Mouse (Mus musculus): Measurements from ENCODE around the gene 0610037L13Rik. TPM values are rescaled to one million over a fixed set of nuclear protein-coding genes. Genes with fewer than 3 reads are reported as not detected.

0610037L13Rik gene
- total and polyA plus RNA-seq, 3 experiments: 40.7 to 54.3 (median 43.8) TPM

DNA sequence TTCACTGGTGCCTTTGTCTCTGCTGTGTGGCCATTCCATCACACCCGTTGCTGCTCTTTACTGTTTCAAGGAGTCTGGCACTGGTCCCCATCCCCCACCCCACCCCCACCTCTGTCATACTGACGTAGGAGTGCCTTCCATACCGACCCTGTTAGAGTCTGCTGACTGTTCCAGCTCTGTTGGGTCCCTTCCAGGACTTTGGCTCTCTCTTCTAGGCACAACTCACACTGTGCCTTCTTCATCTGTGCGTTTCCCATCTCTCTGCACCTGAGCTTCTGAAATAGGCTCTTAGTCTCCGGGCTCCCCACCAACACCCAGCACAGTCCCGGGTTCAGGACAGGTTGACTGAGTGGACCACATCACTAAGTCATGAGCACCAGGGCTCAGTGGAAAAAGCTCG is 42.8 kb upstream of the 0610037L13Rik start:
- H3K4me3 ChIP-seq (replicated peaks in 1 of 3; ENCODE audit: low read depth in 2 of 3, low read length in 2 of 3, poor library complexity in 1 of 3): no peak overlapping the region
- peaks cover 0 to 5% of the 10 kb centered on the region in 2 experiments; a peak in 2 of 4 replicates for H3K4me1 ChIP-seq (ENCODE audit: control insufficient read depth in 1 of 2, insufficient read depth in 2 of 2)
- no peak for DNase-seq (ENCODE audit: extremely low read depth)
- in situ Hi-C loops (cut with MboI; ENCODE audit: low pct_ligation_motif_present, low pct_unique_long_range_greater_than_20kb, low sequenced_read_pairs) (loop anchor here (25.0 kb wide), 1 partner anchor 434 kb away; no protein-coding TSS in a partner anchor), dilution Hi-C loops (cut with MboI; ENCODE audit: extremely low pct_ligation_motif_present, extremely low pct_unique_long_range_greater_than_20kb, low sequenced_read_pairs) (no loop called here)
- H3K36me3 ChIP-seq (replicated peaks in 1 of 2; ENCODE audit: control insufficient read depth in 1 of 2, insufficient read depth in 1 of 2, low read length in 1 of 2): peaks cover 14 to 94% of the 10 kb centered on the region in 2 experiments
- H3K79me2 ChIP-seq (replicated peaks; ENCODE audit: control insufficient read depth, extremely low read depth, insufficient read depth, poor library complexity, severe bottlenecking): no peaks in the 10 kb centered on the region
- no peaks in the 10 kb centered on the region for H3K9me3 ChIP-seq (replicated peaks; ENCODE audit: low read length)
- H3K9ac ChIP-seq (ENCODE audit: insufficient read depth, low read depth): no peak overlapping the region
- H3K27me3 ChIP-seq (replicated peaks): no peaks in the 10 kb centered on the region
- no peak overlapping the region for H3K4me2 ChIP-seq (ENCODE audit: insufficient read depth, low read depth, poor library complexity, severe bottlenecking)
- TF ChIP-seq MAFK (IDR thresholded peaks at IDR 0.05; ENCODE audit: insufficient replicate concordance, low read length) (no peak), ELF1 (IDR thresholded peaks at IDR 0.05; ENCODE audit: low read depth, low read length) (no peak), SIN3A (IDR thresholded peaks at IDR 0.05; ENCODE audit: low read length) (no peak), SMC3 (IDR thresholded peaks at IDR 0.05; ENCODE audit: low read depth, low read length) (no peak), JUND (conservative IDR thresholded peaks at IDR 0.05; ENCODE audit: low read depth, low read length) (no peak), ZKSCAN1 (IDR thresholded peaks at IDR 0.05; ENCODE audit: borderline replicate concordance, low read depth, low read length) (no peak), POLR2AphosphoS2 (IDR thresholded peaks at IDR 0.05; ENCODE audit: low read depth, low read length) (no peak), KAT2A (IDR thresholded peaks at IDR 0.05; ENCODE audit: insufficient replicate concordance, low read length) (no peak), ZMIZ1 (IDR thresholded peaks at IDR 0.05; ENCODE audit: low read depth, low read length) (no peak), MYC (IDR thresholded peaks at IDR 0.05; ENCODE audit: low read depth, low read length) (no peak), ETS1 (conservative IDR thresholded peaks at IDR 0.05; ENCODE audit: low read depth, low read length) (no peak)
- no peak overlapping the region for H3K27ac ChIP-seq (ENCODE audit: insufficient read depth, low read depth)

DNA sequence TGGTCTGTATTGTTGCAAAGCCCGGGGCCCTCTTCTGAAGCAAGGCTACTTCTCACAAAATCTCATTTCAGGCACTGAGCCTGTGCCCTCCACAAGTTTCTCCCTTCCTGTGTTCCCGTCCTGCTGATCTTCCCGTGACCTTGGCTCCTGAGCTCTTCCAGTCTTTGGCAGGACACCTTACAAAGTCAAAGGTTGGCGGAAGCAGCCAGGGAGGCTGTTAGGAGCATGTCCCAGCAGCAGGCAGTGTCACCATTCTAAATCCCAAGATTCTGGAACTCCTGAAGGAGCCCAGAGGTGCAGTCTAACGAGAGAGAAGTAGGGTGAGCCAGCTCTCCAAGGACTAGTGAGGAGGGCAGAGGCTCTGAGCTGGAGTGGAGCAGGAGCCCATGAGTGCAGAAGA is 41.1 kb upstream of the 0610037L13Rik start:
- Histone ChIP-seq H3K79me2 (replicated peaks; ENCODE audit: control insufficient read depth, extremely low read depth, insufficient read depth, poor library complexity, severe bottlenecking) (no peaks in the 10 kb centered on the region), H3K27ac (ENCODE audit: insufficient read depth, low read depth) (no peak overlapping the region), H3K36me3 (replicated peaks in 1 of 2; ENCODE audit: control insufficient read depth in 1 of 2, insufficient read depth in 1 of 2, low read length in 1 of 2) (peaks cover 17 to 95% of the 10 kb centered on the region in 2 experiments), H3K27me3 (replicated peaks) (no peaks in the 10 kb centered on the region), H3K9me3 (replicated peaks; ENCODE audit: low read length) (no peaks in the 10 kb centered on the region), H3K4me1 (ENCODE audit: control insufficient read depth in 1 of 2, insufficient read depth in 2 of 2) (peaks cover 0 to 5% of the 10 kb centered on the region in 2 experiments; a peak in 2 of 4 replicates), H3K4me2 (ENCODE audit: insufficient read depth, low read depth, poor library complexity, severe bottlenecking) (no peak overlapping the region), H3K9ac (ENCODE audit: insufficient read depth, low read depth) (no peak overlapping the region), H3K4me3 (replicated peaks in 1 of 3; ENCODE audit: low read depth in 2 of 3, low read length in 2 of 3, poor library complexity in 1 of 3) (no peak overlapping the region)
- in situ Hi-C loops (cut with MboI; ENCODE audit: low pct_ligation_motif_present, low pct_unique_long_range_greater_than_20kb, low sequenced_read_pairs) (loop anchor here (25.0 kb wide), 1 partner anchor 436 kb away; no protein-coding TSS in a partner anchor), dilution Hi-C loops (cut with MboI; ENCODE audit: extremely low pct_ligation_motif_present, extremely low pct_unique_long_range_greater_than_20kb, low sequenced_read_pairs) (no loop called here)
- no peak for DNase-seq (ENCODE audit: extremely low read depth)
- TF ChIP-seq MAFK (IDR thresholded peaks at IDR 0.05; ENCODE audit: insufficient replicate concordance, low read length): no peak
- no peak for TF ChIP-seq GABPA (IDR thresholded peaks at IDR 0.05; ENCODE audit: insufficient replicate concordance, low read depth, low read length)
- no peak for TF ChIP-seq USF1 (IDR thresholded peaks at IDR 0.05; ENCODE audit: low read depth, low read length)
- TF ChIP-seq MYC (IDR thresholded peaks at IDR 0.05; ENCODE audit: low read depth, low read length): no peak
- TF ChIP-seq JUND (conservative IDR thresholded peaks at IDR 0.05; ENCODE audit: low read depth, low read length): no peak
- no peak for TF ChIP-seq MAZ (IDR thresholded peaks at IDR 0.05; ENCODE audit: low read depth, low read length)
- TF ChIP-seq TBP (conservative IDR thresholded peaks at IDR 0.05; ENCODE audit: low read depth, low read length): no peak
- no peak for TF ChIP-seq IRF4 (IDR thresholded peaks at IDR 0.05; ENCODE audit: low read depth, low read length)
- no peak for TF ChIP-seq NELFE (IDR thresholded peaks at IDR 0.05; ENCODE audit: low read depth, low read length)

All from CH12.LX (cell line).